Mouse (Mus musculus): Measurements from ENCODE around the gene Tppp3.

Tppp3 gene

DNA sequence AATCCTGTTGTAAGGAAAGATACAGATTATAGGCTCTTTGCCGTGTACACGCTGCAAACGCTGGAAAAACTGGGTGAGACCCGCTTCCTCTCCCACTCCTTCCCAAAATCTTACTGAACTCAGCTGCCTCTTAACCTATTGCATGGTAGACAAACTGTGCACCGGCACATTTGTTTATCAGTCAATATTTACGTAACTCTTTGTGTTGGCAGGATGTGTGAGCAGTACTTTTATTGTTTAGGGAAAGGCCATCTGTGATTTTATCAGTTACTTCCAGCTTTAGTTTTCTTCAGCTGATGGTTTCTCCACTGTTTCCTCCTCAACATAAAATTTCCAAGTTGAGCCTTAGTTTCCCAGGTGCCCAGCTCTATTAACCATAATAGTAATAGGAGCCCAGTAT, 44.4 kb downstream of the Tppp3 start:
- DNase-seq, result no peak

DNA sequence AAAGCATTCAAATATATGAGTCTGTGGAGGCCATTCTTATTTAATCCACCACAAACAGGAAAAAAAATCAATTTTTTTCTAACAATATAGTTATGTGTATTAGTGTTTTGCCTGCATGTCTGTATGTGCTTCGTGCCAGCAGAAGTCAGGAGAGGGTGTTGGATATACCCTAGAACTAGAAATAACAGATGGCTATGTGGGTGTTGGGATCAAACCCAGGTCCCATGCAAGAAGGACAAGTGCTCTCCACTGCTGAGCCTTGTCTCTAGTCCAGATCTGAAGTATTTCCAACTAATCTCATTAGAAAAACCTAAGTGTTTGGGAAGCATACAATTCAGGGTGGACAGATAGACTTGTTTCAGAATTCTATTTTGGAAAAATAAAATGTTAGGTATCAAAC, 49.3 kb downstream of the Tppp3 start:
- no peak for DNase-seq

DNA sequence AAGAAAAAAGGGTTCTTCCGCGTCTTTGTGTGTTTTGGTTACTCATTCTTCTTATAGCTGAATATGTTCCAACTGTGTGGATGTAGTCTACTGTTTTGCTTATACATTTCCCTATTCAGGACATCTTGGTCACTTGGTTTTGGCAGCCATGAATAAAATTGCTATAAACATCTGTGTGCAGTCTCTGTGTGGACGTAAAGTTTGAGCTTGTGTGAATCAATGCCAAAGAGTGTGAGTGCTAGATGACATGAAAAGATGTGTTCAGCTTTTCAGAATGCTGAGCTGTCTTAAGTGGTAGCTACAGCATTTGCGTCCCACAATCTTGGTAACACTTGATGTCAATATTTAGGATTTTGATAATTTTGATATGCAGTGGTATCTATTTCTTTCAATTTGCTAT, 51.5 kb downstream of the Tppp3 start:
- no peak for DNase-seq

DNA sequence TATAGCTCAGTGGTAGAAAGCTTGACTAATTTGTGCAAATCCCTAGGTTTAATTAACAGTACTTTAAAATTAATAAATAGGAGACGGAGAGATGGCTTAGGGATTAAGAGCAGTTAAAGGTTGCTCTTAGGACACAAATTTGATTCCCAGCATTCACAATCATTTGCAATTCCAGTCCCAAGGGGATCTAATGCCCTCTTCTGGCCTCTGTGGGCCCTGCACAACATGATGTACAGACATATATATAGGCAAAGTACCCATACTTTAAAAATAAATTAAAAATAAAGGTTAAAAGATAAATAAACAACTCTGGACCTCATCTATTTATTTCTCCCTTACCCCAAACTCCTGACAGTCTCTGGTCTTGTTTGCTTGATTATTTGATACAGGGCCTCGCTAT, 52.3 kb downstream of the Tppp3 start:
- no peak for DNase-seq
